Mouse (Mus musculus): ENCODE results near the gene Ajuba. TPM values are rescaled to one million over a fixed set of nuclear protein-coding genes. Genes with fewer than 3 reads are reported as not detected.
A peak's percentile ranks its signal among the peaks of the same experiment; 100 is the strongest.

The Ajuba gene
- polyA plus RNA-seq, 1 experiment from 2014 or later: 3.9 TPM

DNA sequence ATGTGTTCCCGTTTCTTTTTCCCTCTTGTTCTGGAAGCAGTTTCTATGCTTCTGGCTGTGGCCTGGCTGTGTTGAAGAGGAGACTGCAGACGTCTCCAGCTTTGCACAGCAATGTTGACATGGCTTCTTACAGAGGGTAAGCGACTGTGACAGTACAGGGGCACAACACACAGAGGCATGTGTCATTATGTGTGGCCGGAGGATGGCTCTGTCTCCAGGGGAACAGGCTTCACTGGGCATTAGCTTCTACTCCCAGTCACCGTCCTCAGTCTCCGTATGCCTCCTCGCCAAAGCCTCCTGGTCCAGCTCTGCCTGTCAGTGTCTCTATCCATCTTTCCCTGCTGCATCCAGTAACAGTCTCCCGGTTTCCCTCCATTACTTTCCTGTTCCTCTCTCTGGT is 29.9 kb upstream of the Ajuba start:
- H3K27ac ChIP-seq: peak overlapping the region; percentile 16; the same call in 1 of the 2 replicates
- H3K4me2 ChIP-seq: no peak overlapping the region
- WGBS (ENCODE audit: insufficient replicate concordance): 66% methylated on average over 8 of the region's 8 CpGs

DNA sequence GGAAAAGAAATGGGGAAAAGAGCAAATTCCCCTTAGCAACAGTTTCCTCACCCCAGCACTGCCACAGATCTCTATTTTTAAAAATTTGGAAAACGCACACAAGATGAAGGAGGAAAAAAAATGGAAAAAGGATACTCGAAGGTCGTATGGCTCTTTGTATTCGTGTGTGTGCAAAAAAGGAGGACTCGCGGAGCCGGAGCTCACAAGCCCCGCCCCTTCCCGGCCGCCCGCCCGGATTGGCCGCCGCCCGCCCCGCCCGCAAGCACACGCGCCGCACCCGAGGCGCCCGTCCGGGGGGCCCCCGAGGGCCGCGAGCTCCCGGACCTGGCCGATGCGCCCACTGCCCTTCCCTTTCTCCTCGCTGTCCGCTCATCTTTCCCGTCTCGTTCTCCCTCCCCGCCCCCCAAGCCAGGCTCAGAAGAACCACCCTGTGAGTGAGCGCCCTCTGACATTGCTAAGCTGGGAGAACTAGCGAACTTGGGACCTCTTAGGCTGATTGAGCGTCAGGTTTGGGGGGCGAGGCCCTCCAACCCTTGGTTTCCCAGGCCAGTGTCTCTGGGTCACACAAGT is 28.5 kb upstream of the Ajuba start, which contains the start of gene 4931414P19Rik:
TSS of gene 4931414P19Rik (minus strand) at position 242 of the 570 bp plus-strand sequence.
- Histone ChIP-seq H3K9ac (peak within 1 kb of the TSS; percentile 76), H3K4me2 (peak within 1 kb of the TSS; percentile 78), H3K27me3 (no peaks in the 10 kb centered on the region), H3K4me3 (replicated peaks) (peak within 1 kb of the TSS; percentile 64), H3K9me3 (replicated peaks) (no peaks in the 10 kb centered on the region), H3K4me1 (replicated peaks) (peaks cover 45% of the 10 kb centered on the region), H3K36me3 (0 out of 2 replicates have a peak, but pooled peaks cover 3% of the 10 kb centered on the region), H3K27ac (peak within 1 kb of the TSS; percentile 80)
- peak; percentile 39 for ATAC-seq (ENCODE audit: low read depth)
- WGBS (ENCODE audit: insufficient replicate concordance): under 1% methylated on average over 38 of the region's 39 CpGs
- DNase-seq: peak; percentile 78

More for the DNA sequence above, 29.9 kb upstream of the Ajuba start:
- ATAC-seq (ENCODE audit: low read depth) (no peak), DNase-seq (no peak)
- H3K4me1 ChIP-seq (replicated peaks): peaks cover 34% of the 10 kb centered on the region
- no peaks in the 10 kb centered on the region for H3K9me3 ChIP-seq (replicated peaks)
- peaks cover 12% of the 10 kb centered on the region for H3K36me3 ChIP-seq
- no peak overlapping the region for H3K9ac ChIP-seq
- H3K4me3 ChIP-seq (replicated peaks): no peak overlapping the region
- no peaks in the 10 kb centered on the region for H3K27me3 ChIP-seq

DNA sequence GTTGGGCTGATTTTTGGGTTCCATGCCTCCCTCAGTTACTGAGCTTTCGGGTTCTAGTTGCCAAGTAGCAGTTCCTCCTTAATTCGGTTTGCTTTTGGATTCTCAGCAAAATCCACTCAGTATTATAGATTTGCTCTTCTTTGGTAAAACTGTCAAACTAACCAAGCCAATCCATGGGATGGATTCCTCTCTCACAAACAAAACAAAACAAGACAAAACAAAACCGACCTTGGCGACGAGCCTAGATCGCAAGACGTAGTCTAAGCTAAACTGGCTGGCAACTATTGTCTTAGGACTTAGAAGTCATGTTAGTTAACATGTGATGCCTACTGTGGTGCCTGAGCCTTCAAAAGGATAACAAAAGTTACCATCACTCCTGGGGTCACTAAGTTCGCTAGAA is 26.3 kb upstream of the Ajuba start:
- Histone ChIP-seq H3K36me3 (no peaks in the 10 kb centered on the region), H3K27ac (peak overlapping the region; percentile 96), H3K4me1 (replicated peaks) (peaks cover 45% of the 10 kb centered on the region), H3K4me2 (peak overlapping the region; percentile 71), H3K9ac (no peak overlapping the region), H3K27me3 (no peaks in the 10 kb centered on the region), H3K9me3 (replicated peaks) (no peaks in the 10 kb centered on the region), H3K4me3 (replicated peaks) (peak overlapping the region; percentile 75)
- ATAC-seq (ENCODE audit: low read depth) (no peak), DNase-seq (no peak)
- 77% methylated on average over 8 of the region's 8 CpGs for WGBS (ENCODE audit: insufficient replicate concordance)

DNA sequence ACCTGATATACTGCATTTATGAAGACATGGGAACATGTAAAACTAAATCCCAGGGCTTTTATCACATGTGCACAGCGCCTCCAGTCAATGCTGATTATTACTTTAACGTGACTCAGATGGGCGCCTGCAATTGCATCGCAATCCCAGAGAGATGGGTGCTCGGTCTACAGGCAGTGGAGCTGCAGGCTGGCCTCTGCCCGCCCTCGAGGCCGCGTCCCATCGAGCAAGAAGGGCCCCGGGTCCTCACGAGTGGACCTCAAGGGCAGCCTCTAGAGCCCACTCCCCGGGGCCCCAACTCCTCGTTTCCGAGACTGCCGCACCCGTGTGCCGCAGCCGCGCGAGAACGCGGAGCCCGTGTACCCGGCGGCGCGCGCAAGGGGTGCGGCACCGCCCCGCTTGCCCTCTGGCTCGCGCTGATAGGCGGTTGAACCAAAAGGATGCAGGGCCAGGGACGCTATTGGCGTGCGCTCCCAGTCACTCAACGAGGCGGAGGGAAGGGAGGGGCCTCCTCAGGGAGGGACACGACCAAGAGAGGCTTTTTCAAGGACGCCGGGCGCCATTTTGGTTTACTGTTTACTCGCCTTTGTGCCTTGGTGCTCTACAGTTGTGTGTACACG is 25.8 kb upstream of the Ajuba start:
- Histone ChIP-seq H3K9ac (peak overlapping the region; percentile 85), H3K27me3 (no peaks in the 10 kb centered on the region), H3K4me2 (peak overlapping the region; percentile 71), H3K4me3 (replicated peaks) (peak overlapping the region; percentile 75), H3K27ac (peak overlapping the region; percentile 96), H3K36me3 (no peaks in the 10 kb centered on the region), H3K9me3 (replicated peaks) (no peaks in the 10 kb centered on the region), H3K4me1 (replicated peaks) (peaks cover 45% of the 10 kb centered on the region)
- DNase-seq (peak; percentile 91), ATAC-seq (ENCODE audit: low read depth) (peak; percentile 99)
- WGBS (ENCODE audit: insufficient replicate concordance): under 1% methylated on average over 46 of the region's 46 CpGs

DNA sequence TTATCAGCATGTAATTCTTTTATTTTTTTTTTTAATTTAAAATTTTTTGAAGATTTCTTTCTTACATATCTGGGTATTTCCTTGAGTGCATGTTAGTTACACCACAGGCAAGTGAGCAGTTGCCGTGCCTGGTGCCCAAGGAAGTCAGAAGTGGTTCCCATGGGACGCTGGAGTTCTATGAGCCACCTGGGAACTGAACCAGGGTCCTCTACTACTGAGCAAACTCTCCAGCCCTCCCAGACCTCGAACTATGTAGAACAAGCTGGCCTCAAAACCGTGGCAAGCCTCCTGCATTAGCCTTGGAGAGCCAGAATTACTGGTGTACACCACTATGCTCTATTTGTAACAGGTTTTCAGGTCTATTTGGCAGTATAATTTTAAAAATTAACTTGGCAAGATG is 25.3 kb upstream of the Ajuba start:
- no peaks in the 10 kb centered on the region for H3K27me3 ChIP-seq
- H3K9ac ChIP-seq: peak overlapping the region; percentile 85
- peak overlapping the region; percentile 75 for H3K4me3 ChIP-seq (replicated peaks)
- 28% methylated on average over 4 of the region's 4 CpGs for WGBS (ENCODE audit: insufficient replicate concordance)
- H3K4me1 ChIP-seq (replicated peaks): peaks cover 45% of the 10 kb centered on the region
- no peaks in the 10 kb centered on the region for H3K9me3 ChIP-seq (replicated peaks)
- H3K27ac ChIP-seq: peak overlapping the region; percentile 96
- DNase-seq: no peak
- H3K36me3 ChIP-seq: no peaks in the 10 kb centered on the region
- no peak for ATAC-seq (ENCODE audit: low read depth)
- peak overlapping the region; percentile 71 for H3K4me2 ChIP-seq

DNA sequence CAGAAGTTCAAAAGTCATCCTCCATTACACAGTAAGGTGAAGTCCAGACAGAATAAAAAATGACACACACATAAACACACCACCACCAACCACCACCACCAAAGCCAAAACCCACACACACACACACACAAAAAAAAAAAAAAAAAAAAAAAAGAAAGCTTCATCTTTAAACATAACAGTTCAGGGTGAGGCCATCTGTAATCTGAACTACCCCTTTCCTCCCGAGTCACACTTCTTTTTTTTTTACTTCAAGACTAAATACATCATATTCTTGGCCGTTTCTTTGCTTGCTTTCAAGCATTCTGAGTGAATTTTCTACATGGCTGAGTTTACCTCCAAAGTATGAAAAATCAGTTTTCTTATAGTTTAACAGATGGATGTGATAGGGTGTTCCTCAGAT is 24.2 kb upstream of the Ajuba start:
- WGBS (ENCODE audit: insufficient replicate concordance): 49% methylated on average over 2 of the region's 2 CpGs
- Histone ChIP-seq H3K4me1 (replicated peaks) (peaks cover 45% of the 10 kb centered on the region), H3K9me3 (replicated peaks) (no peaks in the 10 kb centered on the region), H3K27me3 (no peaks in the 10 kb centered on the region), H3K36me3 (no peaks in the 10 kb centered on the region), H3K27ac (0 out of 2 replicates have a peak overlapping the region, but pooled peaks have one; percentile 96), H3K4me2 (no peak overlapping the region), H3K4me3 (replicated peaks) (no peak overlapping the region), H3K9ac (no peak overlapping the region)
- ATAC-seq (ENCODE audit: low read depth): no peak
- DNase-seq: no peak

DNA sequence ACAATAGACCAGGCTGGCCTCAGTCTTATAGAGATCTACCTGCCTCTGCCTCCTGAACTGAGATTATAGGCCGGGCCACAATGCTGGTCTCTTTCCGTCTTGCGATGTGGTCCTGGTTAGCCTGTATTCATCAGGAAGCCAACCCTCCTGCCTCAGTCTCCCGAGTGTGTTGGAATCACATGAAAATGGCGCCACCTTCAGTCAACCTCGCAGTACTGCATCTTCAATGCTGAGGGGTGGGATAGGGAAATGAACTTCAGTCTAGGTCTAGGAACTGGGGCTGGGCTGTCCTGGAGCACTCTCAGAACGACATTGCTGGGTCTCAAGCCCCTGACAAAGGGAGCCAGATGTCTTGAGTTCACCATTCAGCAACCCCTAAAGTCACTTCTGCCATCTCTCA is 19.7 kb upstream of the Ajuba start:
- 60% methylated on average over 7 of the region's 7 CpGs for WGBS (ENCODE audit: insufficient replicate concordance)
- peaks cover 19% of the 10 kb centered on the region for H3K4me1 ChIP-seq (replicated peaks)
- DNase-seq: no peak

DNA sequence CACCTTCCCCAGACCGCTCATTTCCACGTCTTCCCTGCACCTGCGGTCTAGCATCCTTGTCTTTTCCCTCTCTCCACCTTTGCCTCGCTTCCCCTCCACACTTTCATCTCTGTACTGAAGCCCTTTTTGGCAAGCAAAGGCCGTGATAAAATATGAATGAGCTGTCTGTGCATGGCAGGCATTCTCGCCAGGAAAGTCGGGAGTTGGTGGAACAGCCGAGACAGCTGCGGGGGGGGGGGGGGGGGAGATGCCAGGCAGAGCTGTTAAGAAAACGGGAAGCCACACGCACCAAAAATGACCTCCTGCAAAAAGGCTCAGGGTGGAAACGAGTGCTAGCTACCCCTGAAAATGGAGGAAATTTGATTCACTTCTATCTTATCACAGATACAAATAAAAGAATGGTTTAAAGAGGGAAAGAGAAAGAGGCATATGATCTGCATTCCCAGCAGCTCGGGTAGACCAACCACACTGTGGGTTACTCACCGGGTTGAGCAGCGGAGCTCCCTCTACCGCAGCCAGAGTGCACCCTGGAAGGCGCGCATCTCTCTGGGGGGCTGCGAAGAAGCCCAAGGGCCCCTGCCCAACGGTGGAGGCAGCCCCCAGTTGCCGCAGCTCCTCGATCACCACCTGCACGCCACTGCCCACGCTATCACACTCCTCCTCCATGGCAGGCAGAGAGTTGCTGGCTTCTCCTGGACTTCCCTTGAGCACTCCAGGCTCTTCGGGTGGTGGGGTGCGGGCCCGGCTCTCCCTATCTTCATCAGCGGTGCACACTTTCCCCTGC is 17.5 kb upstream of the Ajuba start:
- WGBS (ENCODE audit: insufficient replicate concordance): 71% methylated on average over 28 of the region's 28 CpGs
- Histone ChIP-seq H3K4me3 (replicated peaks) (no peak overlapping the region), H3K27ac (no peak overlapping the region), H3K9me3 (replicated peaks) (no peaks in the 10 kb centered on the region), H3K9ac (no peak overlapping the region), H3K36me3 (peaks cover 16% of the 10 kb centered on the region), H3K4me1 (replicated peaks) (peaks cover 12% of the 10 kb centered on the region), H3K4me2 (no peak overlapping the region), H3K27me3 (no peaks in the 10 kb centered on the region)
- DNase-seq: no peak
- ATAC-seq (ENCODE audit: low read depth): no peak

More for the DNA sequence above, 19.7 kb upstream of the Ajuba start:
- no peak overlapping the region for H3K9ac ChIP-seq
- H3K9me3 ChIP-seq (replicated peaks): no peaks in the 10 kb centered on the region
- no peaks in the 10 kb centered on the region for H3K27me3 ChIP-seq
- peaks cover 16% of the 10 kb centered on the region for H3K36me3 ChIP-seq
- H3K27ac ChIP-seq: no peak overlapping the region
- ATAC-seq (ENCODE audit: low read depth): no peak
- H3K4me3 ChIP-seq (replicated peaks): no peak overlapping the region
- H3K4me2 ChIP-seq: no peak overlapping the region

DNA sequence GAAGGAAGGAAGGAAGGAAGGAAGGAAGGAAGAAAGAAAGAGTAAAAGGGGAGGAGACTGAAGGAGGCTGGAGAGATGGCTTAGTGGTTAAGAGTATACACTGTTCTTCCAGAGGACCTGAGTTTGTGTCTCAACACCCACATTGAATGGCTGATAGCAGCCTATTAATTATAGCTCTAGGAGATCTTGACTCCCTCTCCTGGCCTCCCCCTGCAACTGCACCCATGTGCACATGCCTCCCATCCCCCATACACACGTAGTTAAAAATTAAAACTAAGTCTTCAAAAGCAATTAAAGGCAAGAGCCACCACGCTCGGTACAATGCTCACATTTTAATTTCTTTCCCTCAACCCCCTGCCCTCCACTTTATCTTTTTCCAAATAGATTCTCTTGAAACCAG is 16.7 kb upstream of the Ajuba start:
- Histone ChIP-seq H3K27me3 (no peaks in the 10 kb centered on the region), H3K9me3 (replicated peaks) (no peaks in the 10 kb centered on the region), H3K4me3 (replicated peaks) (no peak overlapping the region), H3K9ac (no peak overlapping the region), H3K27ac (no peak overlapping the region), H3K36me3 (peaks cover 16% of the 10 kb centered on the region), H3K4me2 (no peak overlapping the region), H3K4me1 (replicated peaks) (peaks cover 17% of the 10 kb centered on the region)
- 69% methylated on average over 3 of the region's 3 CpGs for WGBS (ENCODE audit: insufficient replicate concordance)
- ATAC-seq (ENCODE audit: low read depth) (no peak), DNase-seq (no peak)

DNA sequence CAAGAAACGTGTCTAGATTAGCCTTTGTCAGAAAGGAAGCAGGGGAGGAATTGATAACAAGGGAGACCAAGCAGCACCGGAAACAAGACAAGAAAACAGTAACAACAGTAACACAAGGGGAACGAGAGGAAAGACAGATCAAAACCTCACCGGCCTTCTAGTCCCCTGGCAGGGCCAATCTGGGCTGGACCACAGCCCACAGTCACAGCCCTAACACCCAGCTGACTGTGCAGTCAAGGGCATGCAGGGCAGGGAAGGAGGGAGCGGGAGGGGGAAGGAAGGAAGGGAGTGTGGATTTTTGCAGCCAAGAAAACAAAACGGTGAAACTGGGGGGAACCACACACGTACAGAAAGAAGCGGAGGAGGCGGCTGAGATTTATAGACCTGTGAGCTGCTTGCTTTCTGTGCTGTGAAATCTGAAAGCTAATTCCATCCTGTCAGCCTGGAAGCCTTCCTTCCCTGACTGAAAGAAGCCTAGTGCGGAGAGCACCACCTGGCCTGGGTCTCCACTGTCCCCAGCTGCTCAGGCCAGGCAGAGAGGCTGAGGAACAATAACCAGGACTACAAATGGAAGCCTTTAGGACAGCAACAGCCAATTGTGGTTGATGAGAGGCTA is 15.1 kb upstream of the Ajuba start:
- 29% methylated on average over 10 of the region's 10 CpGs for WGBS (ENCODE audit: insufficient replicate concordance)
- H3K4me2 ChIP-seq: no peak overlapping the region
- no peak overlapping the region for H3K4me3 ChIP-seq (replicated peaks)
- no peak overlapping the region for H3K9ac ChIP-seq
- peak overlapping the region; percentile 8; the same call in 1 of the 2 replicates for H3K27ac ChIP-seq
- peaks cover 24% of the 10 kb centered on the region for H3K4me1 ChIP-seq (replicated peaks)
- H3K36me3 ChIP-seq: peaks cover 16% of the 10 kb centered on the region
- no peaks in the 10 kb centered on the region for H3K27me3 ChIP-seq
- H3K9me3 ChIP-seq (replicated peaks): no peaks in the 10 kb centered on the region
- no peak for DNase-seq
- peak; percentile 55 for ATAC-seq (ENCODE audit: low read depth)

DNA sequence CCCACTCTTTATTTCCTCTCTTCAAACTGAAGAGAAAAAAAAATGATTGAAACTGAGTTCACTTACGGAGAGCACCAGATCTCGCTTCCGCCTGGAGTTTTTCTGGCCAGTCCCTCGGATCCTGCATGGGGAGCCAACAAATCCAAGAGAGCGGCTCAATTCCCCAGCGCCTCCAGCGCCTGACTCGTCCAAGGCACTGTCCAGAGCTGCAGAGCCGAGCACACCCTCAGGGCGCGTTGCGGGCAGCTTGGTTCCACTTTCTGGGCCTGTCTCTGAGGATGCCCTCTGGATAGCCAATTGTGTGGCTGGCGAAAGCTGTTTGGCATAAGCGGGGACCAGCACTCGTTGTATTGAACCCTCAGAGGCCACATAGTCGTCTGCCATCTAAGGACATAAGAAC is 13.7 kb upstream of the Ajuba start:
- 87% methylated on average over 16 of the region's 16 CpGs for WGBS (ENCODE audit: insufficient replicate concordance)

More for the DNA sequence above, 13.7 kb upstream of the Ajuba start:
- Histone ChIP-seq H3K9me3 (replicated peaks) (no peaks in the 10 kb centered on the region), H3K4me2 (no peak overlapping the region), H3K27ac (no peak overlapping the region), H3K9ac (no peak overlapping the region), H3K27me3 (no peaks in the 10 kb centered on the region), H3K4me1 (replicated peaks) (peaks cover 24% of the 10 kb centered on the region), H3K36me3 (peaks cover 16% of the 10 kb centered on the region), H3K4me3 (replicated peaks) (no peak overlapping the region)
- DNase-seq (no peak), ATAC-seq (ENCODE audit: low read depth) (no peak)
